Mouse (Mus musculus): ENCODE measurements at regions not wholly inside any gene's neighbourhood (a gene's known extent, or its start where the extent isn't known, plus 50 kb on each side); places are given as distances from the start of the nearest gene placed in this dataset.

GRCm38 (mm10) chr3:78782766-78783165 lies 503.6 kb downstream of the Rapgef2 start:
- TF ChIP-seq NANOG (IDR thresholded peaks at IDR 0.05; ENCODE audit: borderline replicate concordance, low read length): no peak
- no peak for TF ChIP-seq CTCF (conservative IDR thresholded peaks at IDR 0.05; ENCODE audit: low read length)
